Mouse (Mus musculus) ovary, adult 10 weeks (tissue): ENCODE results near the gene Tas2r118. TPM values are rescaled to one million over a fixed set of nuclear protein-coding genes. Genes with fewer than 3 reads are reported as not detected.

Experiments used
- polyA plus RNA-seq: library from polyadenylated mRNA; stranded (reverse); fragments of 350-450 nt; fragmentation: Illumina TruSeq; extraction: RNeasy Lipid Tissue Mini Kit (QIAGEN cat#74804); gene quantifications from one replicate; pipeline ENCODE4 v1.2.3, GENCODE M21; 2014

Gene Tas2r118
- polyA plus RNA-seq, result not detected

DNA sequence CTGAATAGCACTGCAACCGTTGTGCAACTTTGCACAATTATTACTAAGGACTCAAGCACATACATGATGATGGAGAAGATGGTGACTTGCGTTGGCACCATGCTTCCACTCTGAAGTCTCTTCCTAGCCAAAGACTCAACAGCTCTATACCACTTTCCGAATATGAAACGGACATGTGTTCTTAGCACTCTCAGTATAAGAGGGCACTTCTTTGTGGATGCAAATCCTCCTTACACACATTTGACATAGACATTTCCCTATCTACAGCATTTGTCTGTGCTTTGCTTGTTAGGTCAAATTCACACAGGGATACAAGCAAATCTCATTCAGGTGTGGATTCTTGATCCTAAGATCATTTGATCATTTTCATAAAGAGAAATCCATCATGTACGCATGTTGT is at the start of gene Tas2r118:
TSS of gene Tas2r118 (minus strand) at position 101 of the 400 bp plus-strand sequence.

Other genes with a start within 250 kb of the Tas2r118 start
- 10.4 TPM for gene Cadps2, start 130.6 kb downstream of the Tas2r118 start, polyA plus RNA-seq
- not detected for gene Slc13a1, start 198.0 kb upstream of the Tas2r118 start, polyA plus RNA-seq